9 mouse cellular contexts compared by ENCODE assay signal in the genomic region with DNA sequence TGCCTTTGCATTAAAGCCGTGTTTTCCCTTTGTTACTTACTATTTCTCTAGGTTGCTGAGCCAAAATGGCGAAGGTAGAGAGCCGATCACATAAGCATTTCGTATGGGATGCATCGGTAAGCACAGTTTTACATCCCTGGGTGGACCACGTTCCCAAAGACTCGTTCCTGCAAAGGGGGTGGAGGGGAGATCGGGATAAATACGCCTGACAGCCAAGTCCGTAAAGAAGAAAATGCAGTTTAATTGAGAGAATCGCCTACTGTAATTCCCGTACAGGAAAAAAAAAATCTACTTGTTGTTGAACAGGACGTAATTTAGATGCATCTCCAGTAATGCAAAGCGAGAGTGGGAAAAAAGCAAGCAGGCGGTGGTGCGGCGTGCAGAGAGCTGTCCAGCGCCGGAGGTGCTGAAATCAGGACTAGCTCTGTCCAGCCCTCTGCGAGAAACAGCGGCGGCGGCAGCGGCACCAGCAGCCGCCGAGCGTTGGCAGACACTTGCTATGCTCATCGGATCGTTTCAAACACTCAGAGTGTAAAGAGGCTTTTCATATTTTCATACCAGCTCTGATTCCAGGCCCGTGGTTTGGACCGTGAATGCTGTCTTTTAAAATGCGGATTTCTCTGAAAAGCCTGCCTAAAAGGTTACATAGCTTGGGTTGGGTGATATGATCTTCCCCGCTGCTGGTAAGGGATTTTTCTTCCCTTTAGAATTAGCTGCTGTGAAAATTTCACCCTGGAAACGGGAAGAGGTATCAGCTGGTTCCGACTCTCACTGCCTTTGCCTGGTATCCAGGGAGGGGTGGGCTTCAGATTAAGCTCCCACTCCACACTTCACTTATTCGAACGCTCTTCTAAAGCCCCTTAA.
DNase-seq lines count a peak whose midpoint lies in the region; ATAC-seq lines count a peak whose summit lies in the region.
"Had no signal": no experiment of that assay in that cellular context is flagged by ENCODE, and none has a peak within 500 bp of the region (broad histone marks: within the 10 kb centered on the region; RNA-seq: fewer than 3 reads in every experiment).

No protein-coding gene starts in this region.

- peak; percentile 3 for DNase-seq in 3T3-L1 (ENCODE audit: low read depth, low spot score)
- peak; percentile 86 for DNase-seq in forebrain, embryonic 14.5 days (ENCODE audit: low spot score)
- DNase-seq in heart, postnatal 14 days = peak; percentile 79 to 85
- peak; percentile 91 to 92 for DNase-seq in kidney, postnatal 4 days
- DNase-seq in liver, embryonic 11.5 days (ENCODE audit: low spot score) = peak; percentile 64
- DNase-seq in urinary bladder, postnatal 10 days (ENCODE audit: low spot score) = peak; percentile 30

- WGBS in forebrain, embryonic 14.5 days = 3% methylated on average over 37 of the region's 37 CpGs
- 8% methylated on average over 37 of the region's 37 CpGs for WGBS in liver, embryonic 11.5 days
- 3% methylated on average over 37 of the region's 37 CpGs for WGBS in neural tube, embryonic 13.5 days

- peak overlapping the region; percentile 50 for H3K4me2 ChIP-seq in forebrain, embryonic 14.5 days (ENCODE audit: low read length)
- H3K4me2 ChIP-seq in liver, embryonic 11.5 days = peak overlapping the region; percentile 40
- H3K4me2 ChIP-seq in neural tube, embryonic 13.5 days = peak overlapping the region; percentile 59

- peak overlapping the region; percentile 70 for H3K9ac ChIP-seq in forebrain, embryonic 14.5 days (ENCODE audit: low read length)
- no peak overlapping the region for H3K9ac ChIP-seq in liver, embryonic 11.5 days (ENCODE audit: low read depth, low read length)
- H3K9ac ChIP-seq in neural tube, embryonic 13.5 days = peak overlapping the region; percentile 84

- intact Hi-C loops in heart, postnatal 14 days (cut with DNase I) = no loop called here

- peak overlapping the region; percentile 88 for H3K27ac ChIP-seq in forebrain, embryonic 14.5 days (ENCODE audit: low read depth, low read length)
- no peak overlapping the region for H3K27ac ChIP-seq in liver, embryonic 11.5 days (ENCODE audit: low read depth, low read length)
- H3K27ac ChIP-seq in neural tube, embryonic 13.5 days (replicated peaks) = peak overlapping the region; percentile 96

- H3K36me3 ChIP-seq in forebrain, embryonic 14.5 days (ENCODE audit: control insufficient read depth, insufficient read depth, low read length) = no peaks in the 10 kb centered on the region
- H3K36me3 ChIP-seq in liver, embryonic 11.5 days (ENCODE audit: control insufficient read depth, insufficient read depth, low read length) = no peaks in the 10 kb centered on the region
- H3K36me3 ChIP-seq in neural tube, embryonic 13.5 days = no peaks in the 10 kb centered on the region

- H3K9me3 ChIP-seq in forebrain, embryonic 14.5 days (replicated peaks; ENCODE audit: control insufficient read depth, low read length) = no peaks in the 10 kb centered on the region
- H3K9me3 ChIP-seq in liver, embryonic 11.5 days (ENCODE audit: control insufficient read depth, low read length) = no peaks in the 10 kb centered on the region
- no peaks in the 10 kb centered on the region for H3K9me3 ChIP-seq in neural tube, embryonic 13.5 days

- peak overlapping the region; percentile 42 for H3K4me3 ChIP-seq in forebrain, embryonic 14.5 days (ENCODE audit: low read depth, low read length)
- H3K4me3 ChIP-seq in liver, embryonic 11.5 days (ENCODE audit: low read depth, low read length) = no peak overlapping the region
- H3K4me3 ChIP-seq in neural tube, embryonic 13.5 days = peak overlapping the region; percentile 52

- ATAC-seq in cerebellum, adult (ENCODE audit: insufficient number of reproducible peaks, low FRiP score, low TSS enrichment) = peak; percentile 85
- ATAC-seq in forebrain, embryonic 14.5 days = peak; percentile 88
- peak; percentile 64; the same call in 1 of the 2 replicates for ATAC-seq in liver, embryonic 11.5 days (replicated peaks; ENCODE audit: low FRiP score)
- peak; percentile 88 for ATAC-seq in neural tube, embryonic 13.5 days (ENCODE audit: low read depth)

- H3K4me1 ChIP-seq in forebrain, embryonic 14.5 days (ENCODE audit: control insufficient read depth, insufficient read depth, low read length) = no peaks in the 10 kb centered on the region
- H3K4me1 ChIP-seq in liver, embryonic 11.5 days (replicated peaks; ENCODE audit: control insufficient read depth, insufficient read depth, low read length) = no peaks in the 10 kb centered on the region
- H3K4me1 ChIP-seq in neural tube, embryonic 13.5 days (replicated peaks) = peaks cover 15% of the 10 kb centered on the region

- H3K27me3 ChIP-seq in forebrain, embryonic 14.5 days (replicated peaks; ENCODE audit: control insufficient read depth, insufficient read depth, low read length) = no peaks in the 10 kb centered on the region
- no peaks in the 10 kb centered on the region for H3K27me3 ChIP-seq in liver, embryonic 11.5 days (replicated peaks; ENCODE audit: control insufficient read depth, insufficient read depth, low read length)
- H3K27me3 ChIP-seq in neural tube, embryonic 13.5 days = no peaks in the 10 kb centered on the region
- H3K27me3 ChIP-seq: CH12.LX had no signal

Comparison
In these comparisons a context has a peak if more than half of its experiments do, and no peak if none do; other contexts are left out.
1. DNase-seq: peak in every context shown above with its lines; median percentile 92 in kidney, postnatal 4 days; 86 in forebrain, embryonic 14.5 days; 82 in heart, postnatal 14 days; 64 in liver, embryonic 11.5 days; 30 in urinary bladder, postnatal 10 days; 3 in 3T3-L1.